Mouse (Mus musculus) spleen, adult 2 months (tissue): ENCODE measurements around the gene Scgb1a1.

ENCODE experiments used
- CTCF ChIP-seq: fragments of 200-500 bp; IDR thresholded peaks from 2 replicates; pipeline ENCODE4 v1.5.1; 2011; ENCODE audit warnings: mild to moderate bottlenecking, inconsistent platforms; ENCODE audit not compliant: insufficient read depth, insufficient read length, insufficient replicate concordance; ENCODE audit errors: extremely low read depth
- POLR2A ChIP-seq: fragments of 200-500 bp; IDR thresholded peaks from 2 replicates; pipeline ENCODE4 v1.6.1; 2011; ENCODE audit warnings: low read depth, low read length, inconsistent platforms

DNA sequence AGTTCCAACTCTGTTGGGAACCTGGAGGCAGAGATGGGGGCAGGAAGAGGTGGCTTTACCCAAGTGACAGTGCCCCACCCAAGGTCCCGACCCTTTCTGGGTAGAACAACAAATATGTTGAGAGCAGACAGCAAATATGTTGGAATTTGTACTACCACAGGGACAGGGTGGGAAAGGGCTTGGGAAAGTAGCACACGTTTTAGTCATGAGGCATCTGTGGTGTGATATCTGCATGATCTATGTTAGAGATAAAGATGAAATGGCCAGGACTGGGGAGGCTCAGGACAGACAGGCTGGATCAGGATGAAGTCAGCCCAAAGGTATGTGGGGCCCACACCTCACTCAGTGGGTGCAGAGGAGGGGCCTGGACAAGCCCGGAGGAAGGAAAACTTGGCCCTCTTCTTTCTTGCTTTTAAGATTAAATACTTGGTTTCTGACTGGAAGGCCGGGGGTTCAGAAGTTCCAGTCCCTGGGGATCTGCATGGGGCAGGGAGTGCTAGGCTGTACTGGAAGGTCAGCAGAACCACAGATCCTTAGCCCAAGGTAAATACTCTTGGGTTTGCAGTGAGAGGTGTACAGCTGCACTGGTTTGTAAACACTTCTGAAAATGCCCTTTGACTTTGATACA is 19.1 kb upstream of the Scgb1a1 start:
- TF ChIP-seq POLR2A: no peak
- TF ChIP-seq CTCF: no peak
